Mouse (Mus musculus) WW6 (cell line): ENCODE results near the gene Oaz1.
"Not testable (repeated sequence)": the region's sequence is repeated elsewhere in the genome, so short reads cannot be mapped to it uniquely, and the experiment has no call there.

Experiments
- DNase-seq: peaks from one replicate; pipeline ENCODE4 v3.0.0-alpha.2; 2013; ENCODE audit warnings: low read depth, low spot score

Oaz1 gene

GRCm38 (mm10) chr10:80802204-80802912 is 24.1 kb upstream of the Oaz1 start:
- DNase-seq: no peak

- no peak for DNase-seq
Observed at GRCm38 (mm10) chr10:80802996-80803395, 23.5 kb upstream of the Oaz1 start.

DNA sequence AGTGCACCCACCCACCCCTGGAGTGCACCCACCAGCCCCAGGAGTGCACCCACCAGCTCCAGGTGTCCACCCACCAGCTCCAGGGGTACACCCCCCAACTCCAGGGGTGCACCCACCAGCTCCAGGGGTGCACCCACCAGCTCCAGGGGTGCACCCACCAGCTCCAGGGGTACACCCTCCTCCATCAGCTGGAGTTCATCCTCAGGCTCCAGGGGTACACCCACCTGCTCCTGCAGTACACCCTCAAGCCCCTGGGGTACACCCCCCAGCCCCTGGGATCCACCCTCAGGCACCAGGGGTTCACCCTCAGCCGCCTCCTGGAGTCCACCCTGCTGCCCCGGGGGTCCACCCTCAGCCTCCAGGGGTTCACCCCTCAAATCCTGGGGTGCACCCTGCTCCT is 22.1 kb upstream of the Oaz1 start:
- DNase-seq: no peak

DNA sequence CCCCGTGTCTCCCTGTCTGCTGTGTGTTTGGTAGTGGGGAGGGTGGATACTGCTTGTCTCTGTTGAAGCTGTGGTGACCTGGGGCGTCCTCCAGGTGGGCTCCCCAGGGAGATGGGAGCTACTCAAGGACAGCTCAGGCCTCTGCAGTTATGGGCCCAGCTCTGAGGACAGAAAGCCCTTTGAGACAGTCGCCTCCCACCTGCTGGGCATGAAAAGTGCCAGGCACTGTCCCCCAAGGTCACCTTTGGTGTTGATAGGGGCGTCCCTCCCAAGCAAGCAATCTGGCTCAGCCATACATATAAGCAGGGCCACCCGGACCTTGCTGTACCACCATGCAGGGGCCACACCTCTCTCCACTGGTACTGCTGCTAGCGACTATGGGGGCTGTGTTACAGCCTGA is 21.5 kb upstream of the Oaz1 start, which contains the start of gene Amh:
Gene Amh, plus strand, starts transcription at position 328 of the 400 bp plus-strand sequence.
- DNase-seq: no peak

GRCm38 (mm10) chr10:80805322-80805721 is 21.1 kb upstream of the Oaz1 start:
- no peak for DNase-seq

- DNase-seq: no peak
Observed at GRCm38 (mm10) chr10:80805925-80806324, 20.5 kb upstream of the Oaz1 start.

GRCm38 (mm10) chr10:80806341-80807056 is 20.0 kb upstream of the Oaz1 start:
- no peak for DNase-seq

GRCm38 (mm10) chr10:80807057-80807627 is 19.3 kb upstream of the Oaz1 start:
- DNase-seq: no peak

- no peak for DNase-seq
Observed at GRCm38 (mm10) chr10:80808099-80808984, 18.1 kb upstream of the Oaz1 start.

DNA sequence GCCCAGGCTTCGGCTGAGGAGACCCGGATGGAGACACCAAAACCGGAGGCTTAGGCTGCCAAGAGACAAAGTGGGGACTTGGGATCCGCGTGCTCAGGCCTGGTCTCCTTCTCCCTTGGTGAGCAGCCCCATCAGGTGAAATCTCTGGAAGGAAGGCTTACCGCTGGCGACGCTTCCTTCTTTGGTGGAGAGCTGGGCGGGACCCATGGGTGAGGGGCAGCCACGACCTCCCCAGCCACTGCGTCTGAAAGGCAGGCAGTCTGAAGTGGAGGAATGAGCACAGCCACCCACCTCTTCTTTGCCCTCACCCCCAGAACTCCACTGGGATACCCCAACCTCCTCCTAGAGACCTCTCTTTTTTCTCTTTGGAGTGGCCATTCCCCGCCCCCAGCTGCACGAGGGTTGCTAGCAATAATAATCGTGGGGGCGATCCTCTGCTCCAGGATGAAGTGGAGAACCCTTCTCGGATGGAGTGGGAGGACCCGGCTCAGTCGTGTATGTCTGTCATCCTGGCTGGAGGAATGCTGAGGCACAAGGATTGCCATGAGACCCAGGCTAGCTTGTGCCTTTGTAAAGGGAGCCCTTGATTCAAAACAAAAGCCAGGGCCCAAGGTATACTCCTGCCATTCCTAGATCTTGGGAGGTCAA is 17.3 kb upstream of the Oaz1 start:
- no peak for DNase-seq

GRCm38 (mm10) chr10:80810084-80810483 is 16.4 kb upstream of the Oaz1 start:
- DNase-seq: no peak

DNA sequence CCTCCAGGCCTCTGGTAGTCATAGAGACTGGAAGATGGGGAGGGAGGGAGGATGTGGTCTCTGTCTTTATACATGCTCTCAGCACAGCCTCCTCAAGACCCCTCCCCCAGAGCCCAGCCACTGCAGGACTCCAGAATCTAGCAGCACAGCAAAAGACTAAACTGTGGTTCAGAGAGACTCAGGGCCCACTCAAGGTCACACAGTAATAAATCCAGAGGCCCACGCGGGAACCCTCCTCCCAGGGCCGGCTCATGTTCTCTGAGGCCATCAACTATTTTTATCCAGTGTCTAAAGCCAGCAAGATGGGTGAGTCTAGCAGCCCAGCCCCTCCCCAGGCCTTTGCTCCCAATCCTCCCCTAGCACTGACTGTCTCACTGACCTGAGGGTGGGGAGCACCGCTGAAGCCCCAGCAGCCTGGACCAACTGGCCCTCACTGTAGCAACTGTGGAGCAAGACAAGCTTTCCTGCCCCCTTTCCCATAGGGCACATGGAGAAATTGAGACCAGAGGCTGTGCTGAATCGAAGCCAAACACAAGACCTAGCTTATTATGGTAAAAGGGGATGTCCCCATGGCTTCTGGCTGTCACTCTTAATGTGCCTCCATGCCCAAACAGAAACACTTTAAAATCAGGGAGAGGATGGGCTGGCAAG is 13.9 kb upstream of the Oaz1 start:
- DNase-seq: no peak

- no peak for DNase-seq
Observed at GRCm38 (mm10) chr10:80813366-80813765, 13.1 kb upstream of the Oaz1 start, which contains the start of gene Jsrp1. TSS of gene Jsrp1 (minus strand) at chr10:80813498.

- DNase-seq: no peak
Observed at GRCm38 (mm10) chr10:80814800-80815199, 11.7 kb upstream of the Oaz1 start.

DNA sequence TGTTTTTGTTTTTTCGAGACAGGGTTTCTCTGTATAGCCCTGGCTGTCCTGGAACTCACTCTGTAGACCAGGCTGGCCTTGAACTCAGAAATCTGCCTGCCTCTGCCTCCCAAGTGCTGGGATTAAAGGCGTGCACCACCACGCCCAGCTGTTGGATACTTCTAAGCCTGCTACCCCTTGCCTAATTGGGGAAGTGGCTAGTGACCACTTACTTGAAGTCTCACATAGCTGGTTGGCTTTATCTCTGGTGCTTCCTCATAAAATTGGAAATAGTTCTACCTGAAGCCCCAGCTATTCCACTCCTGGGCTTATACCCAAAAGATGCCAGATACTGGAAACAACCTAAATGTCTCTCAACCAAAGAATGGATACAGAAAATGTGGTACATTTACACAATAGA is 10.2 kb upstream of the Oaz1 start:
- DNase-seq: not testable (repeated sequence)

GRCm38 (mm10) chr10:80817164-80817563 is 9.3 kb upstream of the Oaz1 start:
- no peak for DNase-seq

- DNase-seq: not testable (repeated sequence)
Observed at GRCm38 (mm10) chr10:80817955-80818354, 8.5 kb upstream of the Oaz1 start.

DNA sequence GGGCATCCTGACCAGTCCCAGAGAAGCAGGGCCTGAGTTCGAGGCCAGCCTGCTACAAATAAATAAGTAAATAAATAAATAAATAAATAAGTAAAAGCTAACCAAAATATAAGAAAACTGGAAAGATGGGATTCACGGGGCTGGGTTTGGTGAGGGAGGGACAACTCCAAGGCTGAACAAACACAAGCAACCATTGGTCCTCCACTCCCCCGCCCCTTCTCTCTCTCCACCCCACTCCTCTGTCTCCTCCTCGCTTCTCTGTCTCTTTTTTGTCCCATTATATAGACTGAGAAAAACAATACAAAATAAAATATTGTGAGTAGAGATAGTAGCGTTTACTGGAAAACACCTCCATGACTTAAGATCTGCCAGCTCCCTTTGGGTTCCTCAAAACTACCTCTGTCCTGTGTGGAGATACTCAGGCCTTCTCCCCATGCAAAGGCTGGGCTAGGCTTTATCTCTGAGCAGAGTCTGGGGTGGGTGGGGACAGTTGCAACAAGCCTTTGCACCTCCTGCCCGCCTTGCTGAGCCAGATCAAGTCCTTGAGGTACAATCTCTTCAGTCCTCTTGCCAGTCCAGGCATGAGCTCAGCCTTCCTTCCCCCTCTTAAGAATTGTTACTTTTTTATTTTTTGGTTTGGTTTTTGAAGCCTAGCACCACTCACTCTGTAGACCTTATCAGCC is 7.7 kb upstream of the Oaz1 start:
- DNase-seq: no peak

GRCm38 (mm10) chr10:80819406-80819805 is 7.0 kb upstream of the Oaz1 start:
- DNase-seq: no peak

DNA sequence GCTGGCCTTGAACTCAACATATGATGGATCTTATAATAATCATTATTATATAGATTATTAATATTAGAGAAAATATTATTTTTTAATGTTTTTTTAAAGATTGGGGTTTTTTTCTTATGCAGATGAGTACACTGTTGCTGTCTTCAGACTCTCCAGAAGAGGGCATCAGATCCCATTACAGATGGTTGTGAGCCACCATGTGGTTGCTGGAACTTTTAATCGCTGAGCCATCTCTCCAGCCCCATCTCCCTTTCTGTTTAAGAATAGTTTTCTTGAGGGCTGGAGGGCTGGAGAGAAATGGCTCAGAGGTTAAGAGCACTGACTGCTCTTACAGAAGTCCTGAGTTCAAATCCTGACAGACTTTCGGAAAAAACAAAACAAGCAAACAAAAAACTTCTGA is 4.5 kb upstream of the Oaz1 start:
- DNase-seq: no peak
